Mouse (Mus musculus) stomach, embryonic 16.5 days (tissue): Measurements from ENCODE around the gene Olfr1046. TPM values are rescaled to one million over a fixed set of nuclear protein-coding genes. Genes with fewer than 3 reads are reported as not detected.

Experiments
- ATAC-seq: fragments of 200-750 bp; cut with Nextera tagmentation; 2 replicates; pipeline ENCODE4 v1.8.0; 2017; ENCODE audit warnings: moderate number of reproducible peaks, moderate TSS enrichment; ENCODE audit not compliant: insufficient read depth, low FRiP score
- H3K27ac ChIP-seq: fragments of 300-500 bp; sonication (generic); 2 replicates; pipeline ENCODE4 v1.5.1; 2014; ENCODE audit warnings: low read length
- H3K27me3 ChIP-seq: fragments of 300-500 bp; sonication (generic); 2 replicates; pipeline ENCODE4 v1.6.1; 2014; ENCODE audit warnings: low read length, control low read depth, mixed read lengths; ENCODE audit not compliant: control insufficient read depth, insufficient read depth
- H3K36me3 ChIP-seq: fragments of 300-500 bp; sonication (generic); 2 replicates; pipeline ENCODE4 v1.6.1; 2014; ENCODE audit warnings: low read length; ENCODE audit not compliant: control insufficient read depth, insufficient read depth
- H3K4me1 ChIP-seq: fragments of 300-500 bp; sonication (generic); 2 replicates; pipeline ENCODE4 v1.6.1; 2014; ENCODE audit warnings: low read length, control low read depth, mixed read lengths; ENCODE audit not compliant: control insufficient read depth, insufficient read depth
- H3K4me2 ChIP-seq: fragments of 300-500 bp; sonication (generic); 2 replicates; pipeline ENCODE4 v1.6.1; 2014; ENCODE audit warnings: low read depth, low read length, mixed read lengths
- H3K4me3 ChIP-seq: fragments of 300-500 bp; sonication (generic); replicated peaks from 2 replicates; pipeline ENCODE4 v1.5.1; 2014; ENCODE audit warnings: mild to moderate bottlenecking, low read length
- H3K9ac ChIP-seq: fragments of 300-500 bp; sonication (generic); 2 replicates; pipeline ENCODE4 v1.6.1; 2014; ENCODE audit warnings: low read length
- H3K9me3 ChIP-seq: fragments of 300-500 bp; sonication (generic); replicated peaks from 2 replicates; pipeline ENCODE4 v1.6.1; 2016; ENCODE audit warnings: low read length, control low read depth; ENCODE audit not compliant: control insufficient read depth
- WGBS: fragments of 180-500 bp; shearing (Covaris S2); extraction: QIAGEN DNeasy Blood & Tissue Kit; methylation state at CpG from one replicate; pipeline ENCODE4 v1.1.7; 2014; 5-methylcytosine and 5-hydroxymethylcytosine counted together
- polyA plus RNA-seq: library from polyadenylated mRNA; unstranded; fragments of >200 nt; fragmentation: Nextera tagmentation; extraction: Ambion mirVana; gene quantifications from 2 replicates; pipeline ENCODE4 v1.2.1, GENCODE M21; 2015

Olfr1046 gene
- polyA plus RNA-seq, 1 experiment from 2014 or later = not detected

DNA sequence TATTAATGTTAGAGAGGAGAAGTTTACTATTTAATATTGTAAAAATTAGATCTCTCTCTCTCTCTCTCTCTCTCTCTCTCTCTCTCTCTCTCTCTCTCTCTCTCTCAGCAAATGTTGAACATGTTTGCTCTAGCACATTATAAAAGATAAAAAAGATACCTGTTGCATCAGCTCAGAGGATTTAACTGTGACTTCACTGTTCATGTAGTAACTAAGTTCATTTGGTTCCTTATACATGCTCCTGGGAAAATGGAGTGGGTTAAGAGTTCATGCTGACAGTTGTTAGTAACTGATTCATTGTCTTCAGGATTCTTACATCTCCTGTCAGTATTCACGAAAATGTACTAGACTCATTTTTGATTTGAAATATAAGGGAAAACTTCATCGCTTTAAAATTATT lies 51.7 kb downstream of the Olfr1046 start, which contains the start of gene Olfr1043:
Gene Olfr1043, minus strand, starts transcription at position 101 of the 400 bp plus-strand sequence.
- Histone ChIP-seq H3K9ac (no peak within 1 kb of the TSS), H3K4me1 (no peaks in the 10 kb centered on the region), H3K4me2 (no peak within 1 kb of the TSS), H3K27ac (no peak within 1 kb of the TSS), H3K4me3 (no peak within 1 kb of the TSS), H3K36me3 (no peaks in the 10 kb centered on the region), H3K9me3 (no peaks in the 10 kb centered on the region), H3K27me3 (no peaks in the 10 kb centered on the region)
- ATAC-seq = no peak
- WGBS = 88% methylated on average over 2 of the region's 2 CpGs

Other genes starting within 250 kb of the Olfr1046 start
- not detected in 2 replicates for gene Olfr1029, start 245.4 kb downstream of the Olfr1046 start, polyA plus RNA-seq
- gene Olfr1030, start 240.0 kb downstream of the Olfr1046 start, polyA plus RNA-seq = not detected in 2 replicates
- not detected in 2 replicates for gene Olfr1031, start 229.0 kb downstream of the Olfr1046 start, polyA plus RNA-seq
- not detected in 2 replicates for gene Olfr1032, start 213.8 kb downstream of the Olfr1046 start, polyA plus RNA-seq
- 4.9 and 5.4 TPM in 2 replicates for gene Olfr1033, start 198.7 kb downstream of the Olfr1046 start, polyA plus RNA-seq
- 0.06 and 0.09 TPM in 2 replicates for gene Olfr1034, start 173.5 kb downstream of the Olfr1046 start, polyA plus RNA-seq
- gene Olfr1036, start 145.3 kb downstream of the Olfr1046 start, polyA plus RNA-seq = not detected in 2 replicates
- not detected in 2 replicates for gene Olfr1037, start 131.9 kb downstream of the Olfr1046 start, polyA plus RNA-seq
- not detected in 2 replicates for gene Olfr1039, start 83.4 kb downstream of the Olfr1046 start, polyA plus RNA-seq
- gene Olfr1040, start 72.6 kb downstream of the Olfr1046 start, polyA plus RNA-seq = not detected in 2 replicates
- gene Olfr1042, start 57.5 kb downstream of the Olfr1046 start, polyA plus RNA-seq = not detected in 2 replicates
- gene Olfr1043, start 51.8 kb downstream of the Olfr1046 start, polyA plus RNA-seq = not detected in 2 replicates
- gene Olfr1044, start 41.5 kb downstream of the Olfr1046 start, polyA plus RNA-seq = not detected in 2 replicates
- not detected in 2 replicates for gene Olfr52, start 33.6 kb downstream of the Olfr1046 start, polyA plus RNA-seq
- not detected in 2 replicates for gene Olfr1045, start 16.3 kb downstream of the Olfr1046 start, polyA plus RNA-seq
- gene Olfr1047, start 12.1 kb upstream of the Olfr1046 start, polyA plus RNA-seq = not detected in 2 replicates
- not detected in 2 replicates for gene Olfr1048, start 21.0 kb upstream of the Olfr1046 start, polyA plus RNA-seq
- not detected in 2 replicates for gene Olfr1049, start 39.0 kb upstream of the Olfr1046 start, polyA plus RNA-seq
- gene Olfr1051, start 59.8 kb upstream of the Olfr1046 start, polyA plus RNA-seq = not detected in 2 replicates
- not detected in 2 replicates for gene Olfr1052, start 73.1 kb upstream of the Olfr1046 start, polyA plus RNA-seq
- gene Olfr1053, start 96.0 kb upstream of the Olfr1046 start, polyA plus RNA-seq = not detected in 2 replicates
- not detected in 2 replicates for gene Olfr1054, start 116.1 kb upstream of the Olfr1046 start, polyA plus RNA-seq
- not detected in 2 replicates for gene Olfr1055, start 131.0 kb upstream of the Olfr1046 start, polyA plus RNA-seq
- gene Olfr1056, start 143.2 kb upstream of the Olfr1046 start, polyA plus RNA-seq = not detected in 2 replicates
- not detected in 2 replicates for gene Olfr1057, start 159.1 kb upstream of the Olfr1046 start, polyA plus RNA-seq
- not detected in 2 replicates for gene Olfr1058, start 169.2 kb upstream of the Olfr1046 start, polyA plus RNA-seq
- not detected in 2 replicates for gene Olfr1061, start 194.7 kb upstream of the Olfr1046 start, polyA plus RNA-seq
- not detected in 2 replicates for gene Olfr1062, start 207.4 kb upstream of the Olfr1046 start, polyA plus RNA-seq
- gene Olfr1065, start 231.3 kb upstream of the Olfr1046 start, polyA plus RNA-seq = not detected in 2 replicates
- gene Olfr1066, start 237.0 kb upstream of the Olfr1046 start, polyA plus RNA-seq = not detected in 2 replicates